Mouse (Mus musculus): ENCODE measurements around the gene Syde1.

- TF ChIP-seq POLR2A (IDR thresholded peaks at IDR 0.05; ENCODE audit: borderline replicate concordance, extremely low read depth, insufficient read depth, insufficient read length, poor library complexity, severe bottlenecking) (no peak), CTCF (IDR thresholded peaks at IDR 0.05; ENCODE audit: borderline replicate concordance, extremely low read depth, insufficient read depth, insufficient read length) (no peak)
Measured at GRCm38 (mm10) chr10:78575690-78576089, 16.1 kb downstream of the Syde1 start.

Data from brain, embryonic 14.5 days (tissue).